Mouse (Mus musculus) cerebellum, postnatal 14 days (tissue): Measurements from ENCODE around the gene Txndc11.
"Not testable (repeated sequence)": the region's sequence is repeated elsewhere in the genome, so short reads cannot be mapped to it uniquely, and the experiment has no call there.

Experiments used
- DNase-seq, 2 experiments: peaks; one replicate each; pipeline ENCODE4 v3.0.0; 2021; ENCODE audit warnings: mixed read lengths in 2 of 2

Gene Txndc11

DNA sequence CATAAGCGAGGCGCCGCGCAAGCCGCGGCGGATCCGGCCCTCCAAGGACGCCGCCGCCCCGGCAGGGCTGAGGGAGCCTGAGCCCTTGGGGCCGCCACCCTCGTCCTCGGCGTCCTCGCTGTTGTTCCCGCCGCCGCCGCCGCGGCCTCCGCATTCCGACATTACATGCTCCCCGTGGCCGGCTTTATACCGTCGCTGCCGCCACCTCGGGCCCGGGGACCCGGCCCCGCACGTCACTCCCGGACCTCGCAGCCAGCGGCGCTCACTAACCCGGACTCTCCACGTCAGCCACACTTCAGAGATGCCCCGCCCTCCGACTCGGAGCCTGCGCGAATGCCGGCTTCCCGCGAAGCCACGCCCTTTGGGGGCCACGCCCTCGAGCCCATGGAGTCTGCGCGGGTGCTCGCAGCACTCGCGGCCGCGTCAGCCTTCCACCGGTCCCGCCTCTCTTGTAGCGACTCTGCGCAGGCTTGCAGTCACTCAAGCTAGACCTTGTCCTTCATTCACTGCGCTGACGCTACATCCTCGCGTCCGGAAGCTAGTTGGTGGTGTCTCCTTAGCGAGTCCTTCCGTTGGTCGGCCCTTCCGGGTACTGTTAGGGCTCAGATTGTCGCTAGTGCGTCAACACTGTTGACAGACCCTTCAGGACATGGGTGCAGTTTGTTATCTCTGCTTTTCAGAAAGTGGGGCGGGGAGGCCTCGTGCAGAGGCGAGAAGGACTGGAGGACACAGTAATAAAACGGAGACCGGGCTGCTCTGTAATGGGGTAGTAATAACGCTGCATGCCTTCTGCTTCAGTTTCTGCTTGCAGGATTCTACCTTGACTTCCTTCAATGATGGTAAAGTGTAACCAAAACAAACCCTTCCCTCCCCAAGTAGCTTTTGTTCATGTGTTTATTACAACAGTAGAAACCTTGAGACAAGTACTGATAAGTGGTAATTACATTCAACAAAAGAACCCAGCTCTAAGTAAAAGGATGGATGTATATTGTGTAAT is at the start of gene Txndc11:
Gene Txndc11 (minus strand): TSS at position 303 of the 997 bp plus-strand sequence.
- peak; percentile 99 to 100 for DNase-seq

DNA sequence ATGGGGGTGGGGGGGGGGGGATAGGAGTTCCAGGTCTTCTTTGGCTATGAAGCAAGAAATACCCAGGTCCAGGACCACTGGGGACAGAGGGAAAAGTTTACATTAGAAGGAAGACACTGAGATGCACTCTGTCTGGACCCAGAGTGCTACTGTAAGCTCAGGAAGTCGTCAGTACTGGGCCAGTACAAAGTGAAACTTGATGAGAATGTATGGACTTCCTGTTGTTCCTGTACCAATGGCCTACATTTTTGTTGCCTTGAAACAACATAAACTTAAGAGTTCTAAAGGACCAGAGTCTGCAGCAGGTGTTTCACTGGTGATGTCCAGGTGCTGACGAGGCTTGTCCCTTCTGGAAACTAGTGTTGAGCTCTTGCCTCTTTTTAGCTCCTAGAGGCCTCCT is 43.0 kb upstream of the Txndc11 start:
- DNase-seq, result no peak

DNA sequence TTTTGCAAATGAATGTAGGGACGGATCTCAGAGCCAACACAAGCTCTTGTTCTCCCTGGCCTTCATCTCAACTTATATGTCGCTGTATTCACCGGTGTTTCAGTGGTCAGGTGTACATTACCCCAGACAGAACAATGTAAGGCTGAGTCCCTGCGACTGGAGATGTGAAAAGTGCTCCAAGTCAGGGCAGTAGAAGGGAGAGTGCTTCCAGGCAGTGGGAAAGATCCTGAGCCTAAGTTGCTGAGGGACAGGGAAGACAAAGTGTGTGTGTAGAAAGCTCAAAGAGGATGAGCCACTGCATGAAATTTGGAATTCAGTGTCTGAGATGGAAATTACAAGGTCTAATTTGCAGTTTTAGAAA is 42.4 kb upstream of the Txndc11 start:
- no peak for DNase-seq

DNA sequence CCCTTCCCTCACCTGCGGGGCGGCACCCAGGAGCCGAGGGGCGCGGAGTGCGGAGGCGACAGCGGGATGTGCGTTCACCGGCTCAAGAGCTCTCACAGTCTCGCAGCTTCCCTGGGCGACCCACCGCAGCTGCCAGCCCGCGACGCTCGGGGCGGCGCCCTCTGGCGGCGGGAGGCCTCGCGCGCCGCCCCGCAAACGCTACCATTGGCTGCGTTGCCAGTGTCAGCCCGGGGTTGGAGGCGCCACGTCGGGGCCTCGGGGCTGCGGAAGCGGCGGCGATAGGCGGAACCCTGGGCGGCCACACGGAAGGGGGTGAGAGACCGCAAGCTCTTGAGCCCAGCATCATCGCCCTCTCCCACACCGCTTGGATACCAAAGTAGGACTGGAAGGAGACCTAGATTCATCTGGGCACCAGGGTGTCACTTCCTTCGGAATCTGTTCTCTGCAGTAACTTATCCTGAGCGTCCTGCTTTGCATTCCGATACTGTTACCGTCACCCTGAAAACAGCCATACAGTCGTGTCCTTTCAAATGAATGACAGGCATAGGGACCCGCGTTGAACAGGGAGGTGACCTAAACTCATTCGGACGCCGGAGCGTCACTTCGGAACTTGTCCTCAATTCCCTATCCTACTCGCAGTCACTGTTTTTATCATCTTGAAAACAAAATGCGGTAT is 41.9 kb upstream of the Txndc11 start, which contains the start of gene Zc3h7a:
Gene Zc3h7a (minus strand): TSS at position 186 of the 676 bp plus-strand sequence.
- DNase-seq, result peak; percentile 90 to 91

DNA sequence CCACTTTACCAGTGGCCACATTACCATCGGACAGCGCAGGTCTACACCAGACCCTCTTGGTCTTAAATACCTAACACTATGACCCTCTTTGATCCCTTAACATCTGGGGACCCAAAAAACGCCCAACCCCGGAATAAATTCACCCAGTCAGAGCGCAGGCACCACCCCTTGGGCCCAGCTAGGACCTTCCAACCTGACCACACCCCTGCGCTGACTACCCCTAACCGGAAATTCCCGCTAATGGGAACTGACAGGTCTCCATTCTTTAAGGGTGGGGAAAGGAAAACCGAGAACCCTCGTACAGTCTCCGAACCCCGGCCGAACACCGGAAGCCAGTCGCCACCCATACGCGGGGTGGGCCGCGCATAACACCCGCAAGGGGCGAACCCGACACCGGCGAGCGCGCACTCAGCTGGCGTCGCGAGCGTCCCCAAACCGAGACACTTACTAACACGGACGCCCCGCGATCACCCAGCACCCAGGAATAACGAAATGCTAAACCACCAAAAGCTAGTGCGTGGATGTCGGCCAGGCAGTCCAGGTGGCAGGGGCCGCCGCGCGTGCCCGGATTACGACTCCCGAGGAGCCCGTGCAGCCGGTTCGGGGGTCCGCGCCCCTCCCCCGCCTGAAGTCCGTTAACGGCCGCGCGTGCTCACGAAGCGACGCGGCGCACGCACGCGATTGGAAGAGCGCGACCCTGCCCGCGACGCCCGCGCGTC is 41.2 kb upstream of the Txndc11 start:
- peak in 1 of 2 experiments; percentile 66 for DNase-seq

DNA sequence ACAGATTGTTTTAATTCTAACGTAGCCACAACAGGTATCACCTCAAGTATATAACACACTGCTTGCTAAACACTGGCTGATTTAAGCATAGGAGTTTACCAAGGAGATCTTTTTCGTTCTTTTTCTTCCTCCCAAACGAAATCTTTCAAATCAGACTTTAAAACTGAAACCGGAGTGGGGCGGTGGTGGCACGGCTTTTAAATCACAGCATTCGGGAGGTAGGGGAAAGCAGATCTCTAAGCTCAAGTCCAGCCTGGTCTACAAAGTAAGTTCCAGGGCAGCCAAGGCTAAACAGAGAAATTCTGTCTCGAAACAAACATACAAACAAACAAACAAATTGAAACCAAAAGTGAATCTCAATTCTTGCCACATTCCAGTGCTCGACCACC is 40.6 kb upstream of the Txndc11 start:
- DNase-seq, result no peak

DNA sequence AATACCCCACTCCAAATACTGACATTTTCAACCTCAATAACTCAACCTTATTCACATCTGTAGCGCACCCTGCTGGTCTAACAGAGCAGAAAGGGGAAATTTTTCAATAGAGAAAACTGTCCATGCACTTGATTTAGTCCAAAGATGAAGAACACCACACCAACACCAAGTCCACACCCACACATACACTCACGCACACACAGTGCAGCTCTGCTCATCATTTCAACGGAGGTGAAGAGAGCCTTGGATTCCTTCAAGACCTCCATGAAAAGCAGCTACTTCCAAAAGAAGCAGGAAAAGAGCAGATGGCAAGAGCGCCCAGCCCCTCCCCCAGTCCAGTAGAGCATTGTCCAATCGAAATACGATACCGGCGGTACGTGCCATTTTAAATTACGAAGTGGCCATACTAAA is 40.2 kb upstream of the Txndc11 start:
- DNase-seq, result peak; percentile 67 to 77

DNA sequence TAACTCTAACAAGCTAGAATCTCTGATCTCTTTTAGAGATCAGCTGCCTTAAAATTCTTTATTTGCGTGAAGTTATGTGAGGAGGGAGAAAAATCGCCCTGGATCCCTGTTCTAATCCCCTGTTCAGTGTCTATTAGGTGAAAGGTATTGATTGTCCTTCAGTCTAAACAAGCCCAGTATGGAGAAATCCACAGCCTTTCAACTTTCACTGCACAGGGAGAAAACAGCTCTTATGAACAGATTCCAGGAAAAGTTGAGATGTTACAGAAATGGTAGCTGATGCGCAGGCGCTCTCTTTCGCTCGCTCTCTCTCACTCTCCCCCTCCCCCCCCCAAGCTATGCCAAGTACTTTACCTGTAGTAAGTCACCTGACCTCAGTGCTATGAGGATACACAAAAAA is 37.2 kb upstream of the Txndc11 start:
- DNase-seq, result no peak

DNA sequence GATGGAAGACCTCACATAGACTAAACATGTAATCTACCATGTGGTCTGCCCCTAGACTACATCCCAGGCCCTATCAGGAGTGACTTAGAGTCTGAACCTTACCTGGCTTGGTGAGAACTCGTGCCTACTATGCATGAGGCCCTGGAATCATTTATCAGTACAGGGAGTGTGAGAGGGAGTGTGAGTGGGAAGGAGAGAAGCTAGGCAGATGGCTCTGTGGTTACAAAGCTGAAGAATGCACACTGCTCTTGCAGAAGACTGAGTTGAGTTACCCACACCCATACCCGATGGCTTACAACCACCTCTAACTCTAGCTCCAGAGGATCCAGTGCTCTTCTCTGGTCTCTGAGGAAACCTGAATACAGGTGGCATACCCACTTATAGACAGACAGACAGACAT is 32.0 kb upstream of the Txndc11 start:
- DNase-seq, result no peak

DNA sequence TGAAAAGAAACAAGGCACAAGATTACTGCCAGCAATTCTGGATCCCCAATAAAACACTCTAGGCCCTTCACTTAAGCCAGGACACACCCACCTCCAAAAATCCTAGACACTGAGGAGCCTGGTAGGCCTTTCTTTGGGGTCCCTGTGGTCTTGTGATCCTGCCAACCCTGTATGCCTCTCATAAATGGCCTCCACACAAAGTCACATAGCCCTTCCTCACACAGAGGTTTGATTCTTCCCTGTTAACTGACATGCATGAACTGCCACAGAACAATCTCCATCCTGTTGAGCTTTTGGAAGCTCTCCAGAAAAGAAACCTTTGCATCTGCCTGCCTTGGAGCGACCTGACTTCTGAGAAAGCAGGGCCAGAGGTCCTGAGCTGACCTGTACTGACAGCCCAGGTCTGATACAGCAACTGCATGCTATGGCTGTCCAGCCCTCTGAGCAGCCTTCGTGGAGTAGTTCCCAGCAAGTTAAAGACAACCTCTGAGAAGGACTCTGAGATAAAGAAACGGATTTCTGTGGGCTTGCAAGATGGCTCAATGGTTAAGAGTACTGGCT is 30.3 kb upstream of the Txndc11 start:
- DNase-seq, result no peak

DNA sequence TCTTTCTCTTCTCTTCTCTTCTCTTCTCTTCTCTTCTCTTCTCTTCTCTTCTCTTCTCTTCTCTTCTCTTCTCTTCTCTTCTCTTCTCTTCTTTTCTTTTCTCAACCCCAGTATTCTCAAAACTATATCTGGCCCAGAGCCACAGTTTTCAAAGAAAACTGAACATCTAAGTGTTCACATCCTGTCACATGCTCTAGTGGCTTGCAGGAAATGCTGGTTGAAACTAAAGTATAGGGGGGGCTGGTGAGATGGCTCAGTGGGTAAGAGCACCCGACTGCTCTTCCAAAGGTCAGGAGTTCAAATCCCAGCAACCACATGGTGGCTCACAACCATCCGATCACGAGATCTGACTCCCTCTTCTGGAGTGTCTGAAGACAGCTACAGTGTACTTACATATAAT is 23.3 kb upstream of the Txndc11 start:
- DNase-seq, result not testable (repeated sequence)

DNA sequence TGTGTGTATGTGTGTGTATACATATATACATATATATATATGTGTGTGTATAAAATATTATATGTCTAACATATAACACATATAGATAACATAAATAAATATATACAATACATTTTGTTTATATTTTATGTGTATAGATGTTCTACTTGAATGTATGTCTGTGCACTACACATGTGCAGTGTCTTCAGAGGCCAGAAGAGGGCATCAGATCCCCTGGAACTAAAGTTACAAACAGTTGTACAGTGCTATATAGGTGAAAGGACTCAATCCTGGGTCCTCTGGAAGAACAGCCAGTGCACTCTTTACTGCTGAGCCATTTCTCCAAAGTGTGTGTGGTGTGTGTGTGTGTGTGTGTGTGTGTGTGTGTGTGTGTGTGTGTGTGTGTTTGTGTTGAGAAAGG is 20.1 kb upstream of the Txndc11 start:
- no peak for DNase-seq

DNA sequence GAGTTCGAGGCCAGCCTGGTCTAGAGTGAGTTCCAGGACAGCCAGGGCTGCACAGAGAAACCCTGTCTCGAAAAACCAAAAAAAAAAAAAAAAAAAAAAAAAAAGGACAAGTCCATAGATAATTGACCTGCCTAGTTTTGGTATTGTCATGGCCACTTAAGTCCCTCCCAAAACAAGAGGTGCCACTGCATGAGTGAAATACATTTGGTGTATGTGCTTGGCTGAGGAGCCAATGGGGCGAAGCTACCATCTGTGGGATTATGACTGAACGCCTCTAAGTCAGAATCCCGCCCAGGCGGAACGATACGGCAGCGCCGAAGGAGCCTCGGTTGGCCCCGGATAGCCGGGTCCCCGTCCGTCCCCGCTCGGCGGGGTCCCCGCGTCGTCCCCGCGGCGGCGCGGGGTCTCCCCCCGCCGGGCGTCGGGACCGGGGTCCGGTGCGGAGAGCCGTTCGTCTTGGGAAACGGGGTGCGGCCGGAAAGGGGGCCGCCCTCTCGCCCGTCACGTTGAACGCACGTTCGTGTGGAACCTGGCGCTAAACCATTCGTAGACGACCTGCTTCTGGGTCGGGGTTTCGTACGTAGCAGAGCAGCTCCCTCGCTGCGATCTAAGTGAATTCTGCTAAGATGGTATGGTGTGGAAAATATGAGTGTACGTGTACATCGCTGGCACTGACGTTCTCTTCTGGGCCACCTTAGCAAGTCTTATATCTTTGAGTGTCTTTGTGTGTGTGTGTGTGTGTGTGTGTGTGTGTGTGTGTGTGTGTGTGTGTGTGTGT is 9.4 kb upstream of the Txndc11 start:
- peak; percentile 97 to 100 for DNase-seq

DNA sequence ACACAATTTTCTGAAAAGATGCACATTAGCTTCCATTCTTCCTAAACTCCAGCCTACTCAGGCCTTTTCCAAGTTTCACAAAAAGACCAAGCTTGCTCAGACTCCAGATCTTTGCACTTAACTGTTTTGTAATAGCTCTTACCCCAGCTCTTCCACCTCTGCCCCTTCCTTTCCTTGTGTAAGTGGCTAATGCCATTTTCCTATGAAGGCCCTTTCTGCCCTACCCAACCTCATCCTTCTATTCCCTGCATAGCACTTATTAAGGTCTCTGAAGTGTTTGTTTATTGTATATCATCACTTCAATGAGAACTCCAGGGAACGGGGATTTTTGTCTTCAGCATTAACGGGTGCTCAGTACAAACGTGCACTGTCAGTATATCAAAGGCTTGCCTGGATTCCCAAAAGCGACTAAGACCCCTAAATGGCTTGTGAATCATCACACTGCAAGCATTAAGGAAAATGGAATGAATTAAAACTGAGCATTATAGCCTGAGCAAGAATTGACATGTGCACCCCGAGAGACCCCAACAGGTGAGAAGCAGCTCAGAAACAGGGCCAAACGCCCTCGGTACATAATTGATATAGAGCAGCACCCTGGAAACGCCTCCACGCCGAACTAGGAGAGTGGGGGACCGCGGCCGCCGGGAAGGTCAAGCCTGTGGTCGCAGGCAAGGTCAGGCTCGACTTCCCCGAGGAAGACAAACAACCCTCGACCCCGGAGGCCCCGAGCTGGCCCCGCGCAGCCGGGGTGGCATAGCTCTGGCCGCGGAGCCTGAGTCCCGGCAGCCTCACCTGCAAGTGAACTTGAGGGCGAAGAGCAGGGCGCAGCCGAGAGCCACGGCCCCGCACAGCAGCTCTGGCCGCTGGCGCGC is 738 bp downstream of the Txndc11 start:
- DNase-seq, result peak in 1 of 2 experiments; percentile 51

DNA sequence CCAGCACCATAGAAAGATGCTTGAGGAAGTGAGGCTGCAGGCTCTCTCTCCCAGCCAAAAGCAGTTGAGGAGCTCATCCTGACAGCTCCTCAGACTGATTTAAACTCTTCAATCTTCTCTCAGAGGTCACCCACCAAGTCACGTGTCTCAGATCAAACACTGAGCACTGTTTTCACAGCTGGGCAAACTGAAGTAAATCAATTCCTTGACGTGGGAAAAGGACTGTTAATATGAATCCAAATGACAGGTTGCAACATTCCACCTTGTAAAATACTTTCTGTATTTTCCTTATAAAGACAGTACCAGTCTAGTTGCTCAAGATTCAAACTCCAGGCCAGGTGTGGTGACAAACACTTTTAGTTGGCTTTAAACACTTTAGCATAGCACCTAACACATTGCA is 1.6 kb downstream of the Txndc11 start:
- no peak for DNase-seq

DNA sequence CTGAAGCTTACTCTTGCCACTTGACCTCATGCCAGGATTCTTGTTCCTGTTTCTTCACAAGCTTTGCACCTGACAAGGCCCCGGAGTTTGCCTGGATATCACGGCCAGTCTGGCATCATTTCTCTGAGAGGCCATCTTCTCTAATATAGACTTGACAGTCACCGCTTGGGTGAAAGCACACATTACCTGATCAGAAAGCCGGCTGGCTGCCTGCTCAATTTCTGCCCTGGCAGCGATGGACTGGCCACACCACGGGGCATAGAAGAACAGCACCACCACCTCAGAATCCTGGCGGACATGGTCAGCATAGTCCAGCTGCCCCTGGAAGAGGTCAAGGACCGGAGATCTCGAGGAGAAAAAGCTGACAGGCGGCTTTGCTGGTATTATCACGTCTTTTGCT is 6.1 kb downstream of the Txndc11 start:
- DNase-seq, result peak; percentile 71 to 77

DNA sequence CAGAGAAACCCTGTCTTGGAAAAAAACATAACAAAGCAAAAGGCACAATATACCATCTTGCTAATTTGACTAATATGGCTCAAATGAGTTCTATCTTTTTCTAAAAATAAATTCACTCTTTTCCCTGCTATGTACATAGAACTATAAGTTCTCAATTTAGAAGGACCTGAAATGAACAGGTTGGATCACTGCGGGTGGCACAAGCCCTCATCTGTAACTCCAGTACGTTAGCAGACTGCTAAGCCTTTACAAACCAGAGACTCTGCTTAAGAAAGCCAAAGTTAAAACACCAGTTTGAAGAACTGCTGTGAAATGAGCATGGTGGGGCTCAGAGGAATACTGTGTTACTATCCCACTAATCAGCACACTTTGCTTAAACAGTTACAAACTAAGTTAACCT is 9.1 kb downstream of the Txndc11 start:
- DNase-seq, result peak in 1 of 2 experiments; percentile 40

DNA sequence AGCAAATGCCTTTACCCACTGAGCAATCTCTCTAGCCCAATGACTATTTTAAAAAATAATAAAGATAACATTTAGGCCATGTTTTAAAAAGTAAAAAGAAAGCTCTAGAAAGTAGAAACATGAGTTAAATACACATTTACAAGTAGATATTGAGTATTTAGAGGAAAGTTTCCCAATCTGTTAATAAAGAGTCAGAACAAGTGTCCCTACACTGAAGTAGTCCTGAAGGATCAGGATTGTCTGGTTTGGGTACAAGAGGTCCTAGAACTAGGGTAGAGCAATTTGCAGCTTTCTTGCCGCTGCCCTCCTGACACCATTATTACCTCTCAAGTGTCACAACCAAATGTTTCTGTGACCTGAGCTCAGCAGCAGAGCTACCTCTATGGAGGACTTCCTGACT is 10.3 kb downstream of the Txndc11 start:
- no peak for DNase-seq

DNA sequence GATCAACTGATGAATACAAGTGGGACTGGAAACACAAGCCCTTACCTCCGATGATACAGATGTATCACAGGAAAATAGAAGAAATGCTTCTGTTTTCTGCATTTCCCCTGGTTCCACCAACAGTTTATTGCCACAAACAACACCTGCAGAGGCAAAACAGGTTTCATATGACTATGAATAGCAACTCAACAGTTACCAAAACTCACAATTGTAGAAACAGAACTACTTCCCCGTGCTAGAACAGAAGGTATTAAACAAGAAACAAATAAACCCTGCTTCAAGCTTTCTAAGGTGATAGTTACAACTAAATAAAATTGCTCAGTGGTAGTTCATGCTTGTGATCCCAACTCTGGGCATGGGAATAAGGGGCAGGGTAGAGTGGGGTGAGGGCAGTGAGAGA is 11.8 kb downstream of the Txndc11 start:
- no peak for DNase-seq

DNA sequence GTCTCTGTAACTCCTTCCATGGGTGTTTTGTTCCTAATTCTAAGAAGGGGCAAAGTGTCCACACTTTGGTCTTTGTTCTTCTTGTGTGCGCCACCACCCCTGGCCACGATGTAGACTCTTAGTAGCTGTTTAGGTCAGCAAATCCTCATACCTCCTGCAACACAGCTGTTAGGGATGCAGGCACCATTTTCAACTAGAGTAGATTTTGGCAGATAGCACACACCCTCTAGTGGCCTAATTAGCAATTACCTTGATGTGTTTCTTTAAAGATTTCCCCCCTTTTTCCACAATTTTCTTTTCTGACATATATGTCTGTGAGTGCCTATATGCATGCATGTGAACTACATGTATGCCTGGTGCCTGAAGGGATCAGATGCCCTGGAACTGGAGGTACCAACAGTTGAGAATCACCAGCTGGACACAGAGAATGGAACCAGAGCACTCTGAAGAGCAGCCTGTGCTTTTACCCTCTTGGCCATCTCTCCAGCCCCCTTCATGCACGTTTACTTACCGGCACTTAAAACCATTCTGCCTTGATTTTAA is 25.2 kb downstream of the Txndc11 start:
- DNase-seq, result peak; percentile 18 to 44

DNA sequence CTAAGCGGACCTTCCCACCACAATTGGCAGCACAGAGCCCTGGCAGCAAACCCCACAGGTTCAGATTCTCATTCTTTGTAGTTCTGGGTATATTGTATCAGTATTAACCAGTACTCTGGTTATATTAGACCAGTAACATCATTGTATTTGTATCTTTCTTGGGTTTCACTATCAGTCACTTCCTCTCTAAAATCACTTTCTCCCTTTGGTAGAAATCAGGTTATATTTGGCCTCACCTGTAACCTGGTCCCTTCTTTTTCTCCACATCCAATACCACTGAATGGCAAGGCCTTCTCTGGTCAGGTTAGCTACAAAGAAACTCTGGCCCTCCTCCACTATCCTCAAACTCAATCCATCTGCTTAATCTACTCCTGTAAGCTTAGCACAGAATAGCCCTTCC is 29.5 kb downstream of the Txndc11 start:
- no peak for DNase-seq
